Mouse (Mus musculus) macrophage (primary cell): Measurements from ENCODE around the gene Cdc42. TPM values are rescaled to one million over a fixed set of nuclear protein-coding genes. Genes with fewer than 3 reads are reported as not detected.

Experiments
- H3K27ac ChIP-seq: fragments of 350-480 bp; formaldehyde crosslinking; 2 replicates; pipeline ENCODE4 v1.9.0; 2021
- H3K36me3 ChIP-seq: fragments of 350-480 bp; formaldehyde crosslinking; 2 replicates; pipeline ENCODE4 v1.9.0; 2021; ENCODE audit errors: inconsistent target
- H3K4me3 ChIP-seq: fragments of 350-480 bp; formaldehyde crosslinking; 2 replicates; pipeline ENCODE4 v1.9.0; 2021; ENCODE audit errors: inconsistent target
- H3K79me2 ChIP-seq: fragments of 350-480 bp; formaldehyde crosslinking; 2 replicates; pipeline ENCODE4 v1.9.0; 2021; ENCODE audit errors: inconsistent target
- WGBS: methylation state at CpG from one replicate; pipeline ENCODE4 v1.1.7; 2026; ENCODE audit warnings: inconsistent platforms; ENCODE audit not compliant: missing documents; 5-methylcytosine and 5-hydroxymethylcytosine counted together
- polyA plus RNA-seq: library from polyadenylated mRNA; stranded (reverse); fragments of 250-400 nt; gene quantifications from 3 replicates; pipeline ENCODE4 v1.2.4, GENCODE M21; 2018; ENCODE audit warnings: inconsistent platforms

Gene Cdc42
- polyA plus RNA-seq, 1 experiment from 2014 or later: 958 TPM

- 95% methylated on average over 6 of the region's 6 CpGs for WGBS
- Histone ChIP-seq H3K79me2 (peaks cover 97% of the 10 kb centered on the region), H3K4me3 (no peak overlapping the region), H3K36me3 (peaks cover 62% of the 10 kb centered on the region), H3K27ac (no peak overlapping the region)
These were observed 43.0 kb downstream of the Cdc42 start for GRCm38 (mm10) chr4:137314561-137314960.

GRCm38 (mm10) chr4:137313511-137313910 is 44.0 kb downstream of the Cdc42 start:
- peaks cover 52% of the 10 kb centered on the region for H3K36me3 ChIP-seq
- no peak overlapping the region for H3K4me3 ChIP-seq
- WGBS: 21% methylated on average over 2 of the region's 2 CpGs
- H3K79me2 ChIP-seq: peaks cover 95% of the 10 kb centered on the region
- no peak overlapping the region for H3K27ac ChIP-seq

GRCm38 (mm10) chr4:137308377-137308776 is 49.1 kb downstream of the Cdc42 start:
- H3K4me3 ChIP-seq: no peak overlapping the region
- peaks cover 57% of the 10 kb centered on the region for H3K79me2 ChIP-seq
- H3K27ac ChIP-seq: no peak overlapping the region
- 55% methylated on average over 5 of the region's 5 CpGs for WGBS
- H3K36me3 ChIP-seq: peaks cover 51% of the 10 kb centered on the region

GRCm38 (mm10) chr4:137306991-137307706 is 50.4 kb downstream of the Cdc42 start:
- Histone ChIP-seq H3K79me2 (peaks cover 44% of the 10 kb centered on the region; the same call in 1 of the 2 replicates), H3K36me3 (peaks cover 38% of the 10 kb centered on the region), H3K27ac (no peak overlapping the region), H3K4me3 (no peak overlapping the region)
- 92% methylated on average over 19 of the region's 19 CpGs for WGBS

- 88% methylated on average over 8 of the region's 8 CpGs for WGBS
- Histone ChIP-seq H3K27ac (no peak overlapping the region), H3K4me3 (no peak overlapping the region), H3K36me3 (peaks cover 32% of the 10 kb centered on the region), H3K79me2 (peaks cover 38% of the 10 kb centered on the region; the same call in 1 of the 2 replicates)
These were observed 51.0 kb downstream of the Cdc42 start for GRCm38 (mm10) chr4:137306577-137306888.

- H3K36me3 ChIP-seq: peaks cover 27% of the 10 kb centered on the region; the same call in 1 of the 2 replicates
- no peak overlapping the region for H3K4me3 ChIP-seq
- H3K79me2 ChIP-seq: peaks cover 33% of the 10 kb centered on the region; the same call in 1 of the 2 replicates
- no peak overlapping the region for H3K27ac ChIP-seq
- 94% methylated on average over 13 of the region's 13 CpGs for WGBS
These were observed 51.5 kb downstream of the Cdc42 start for GRCm38 (mm10) chr4:137305831-137306576.

GRCm38 (mm10) chr4:137305066-137305465 is 52.5 kb downstream of the Cdc42 start:
- Histone ChIP-seq H3K4me3 (no peak overlapping the region), H3K27ac (no peak overlapping the region), H3K36me3 (peaks cover 27% of the 10 kb centered on the region; the same call in 1 of the 2 replicates), H3K79me2 (peaks cover 24% of the 10 kb centered on the region; the same call in 1 of the 2 replicates)
- WGBS: 87% methylated on average over 7 of the region's 7 CpGs

- H3K79me2 ChIP-seq: peaks cover 17% of the 10 kb centered on the region; the same call in 1 of the 2 replicates
- WGBS: 93% methylated on average over 7 of the region's 7 CpGs
- H3K36me3 ChIP-seq: peaks cover 22% of the 10 kb centered on the region; the same call in 1 of the 2 replicates
These were observed 53.4 kb downstream of the Cdc42 start for GRCm38 (mm10) chr4:137304106-137304505.

GRCm38 (mm10) chr4:137301635-137302034 is 55.9 kb downstream of the Cdc42 start:
- no peak overlapping the region for H3K4me3 ChIP-seq
- peaks cover 12% of the 10 kb centered on the region; the same call in 1 of the 2 replicates for H3K36me3 ChIP-seq
- no peaks in the 10 kb centered on the region; the same call in 1 of the 2 replicates for H3K79me2 ChIP-seq
- 96% methylated on average over 16 of the region's 16 CpGs for WGBS
- H3K27ac ChIP-seq: no peak overlapping the region

More at GRCm38 (mm10) chr4:137304106-137304505, 53.4 kb downstream of the Cdc42 start:
- Histone ChIP-seq H3K4me3 (no peak overlapping the region), H3K27ac (no peak overlapping the region)

- 94% methylated on average over 13 of the region's 13 CpGs for WGBS
- Histone ChIP-seq H3K36me3 (no peaks in the 10 kb centered on the region; the same call in 1 of the 2 replicates), H3K27ac (no peak overlapping the region), H3K79me2 (no peaks in the 10 kb centered on the region), H3K4me3 (no peak overlapping the region)
These were observed 57.3 kb downstream of the Cdc42 start for GRCm38 (mm10) chr4:137300227-137300626.

GRCm38 (mm10) chr4:137298406-137298805 is 59.1 kb downstream of the Cdc42 start:
- Histone ChIP-seq H3K27ac (no peak overlapping the region), H3K79me2 (no peaks in the 10 kb centered on the region), H3K36me3 (no peaks in the 10 kb centered on the region), H3K4me3 (no peak overlapping the region)
- WGBS: 90% methylated on average over 8 of the region's 8 CpGs

- Histone ChIP-seq H3K4me3 (no peak overlapping the region), H3K27ac (no peak overlapping the region), H3K79me2 (no peaks in the 10 kb centered on the region), H3K36me3 (no peaks in the 10 kb centered on the region)
- WGBS: 85% methylated on average over 3 of the region's 4 CpGs
These were observed 59.9 kb downstream of the Cdc42 start for GRCm38 (mm10) chr4:137297611-137298010.

- WGBS: 96% methylated on average over 8 of the region's 8 CpGs
- Histone ChIP-seq H3K36me3 (no peaks in the 10 kb centered on the region), H3K4me3 (no peak overlapping the region), H3K27ac (no peak overlapping the region), H3K79me2 (no peaks in the 10 kb centered on the region)
These were observed 62.6 kb downstream of the Cdc42 start for GRCm38 (mm10) chr4:137294951-137295350.

- H3K27ac ChIP-seq: no peak overlapping the region
- no peaks in the 10 kb centered on the region for H3K79me2 ChIP-seq
- 86% methylated on average over 5 of the region's 5 CpGs for WGBS
- H3K4me3 ChIP-seq: no peak overlapping the region
- no peaks in the 10 kb centered on the region for H3K36me3 ChIP-seq
These were observed 63.0 kb downstream of the Cdc42 start for GRCm38 (mm10) chr4:137294474-137294873.

GRCm38 (mm10) chr4:137294032-137294431 is 63.5 kb downstream of the Cdc42 start:
- no peaks in the 10 kb centered on the region for H3K79me2 ChIP-seq
- WGBS: 95% methylated on average over 7 of the region's 7 CpGs
- no peaks in the 10 kb centered on the region for H3K36me3 ChIP-seq
- no peak overlapping the region for H3K27ac ChIP-seq
- H3K4me3 ChIP-seq: no peak overlapping the region
